Mouse (Mus musculus): ENCODE measurements around the gene B3gat2.

Gene B3gat2

DNA sequence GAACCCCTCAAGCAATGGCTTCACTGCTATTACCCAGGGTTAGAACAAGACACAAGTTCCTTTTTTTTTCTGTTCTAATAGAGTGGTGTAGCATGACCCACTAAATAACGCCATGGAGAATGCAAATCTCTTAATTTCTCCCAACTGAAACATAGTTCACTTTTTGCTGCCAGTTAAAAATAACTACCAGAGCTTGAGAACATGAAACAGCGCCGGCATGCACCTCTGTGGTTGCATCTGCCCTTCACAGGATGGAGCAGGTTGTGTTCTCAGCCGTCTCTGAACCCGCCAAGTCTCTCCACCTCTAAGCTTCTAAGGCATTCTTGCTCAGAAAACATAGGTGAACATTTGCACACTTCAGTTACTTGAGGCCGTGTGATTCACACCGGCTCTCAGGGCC is 72.7 kb downstream of the B3gat2 start:
- in situ Hi-C loops (cut with MseI, MboI), result no loop called here

DNA sequence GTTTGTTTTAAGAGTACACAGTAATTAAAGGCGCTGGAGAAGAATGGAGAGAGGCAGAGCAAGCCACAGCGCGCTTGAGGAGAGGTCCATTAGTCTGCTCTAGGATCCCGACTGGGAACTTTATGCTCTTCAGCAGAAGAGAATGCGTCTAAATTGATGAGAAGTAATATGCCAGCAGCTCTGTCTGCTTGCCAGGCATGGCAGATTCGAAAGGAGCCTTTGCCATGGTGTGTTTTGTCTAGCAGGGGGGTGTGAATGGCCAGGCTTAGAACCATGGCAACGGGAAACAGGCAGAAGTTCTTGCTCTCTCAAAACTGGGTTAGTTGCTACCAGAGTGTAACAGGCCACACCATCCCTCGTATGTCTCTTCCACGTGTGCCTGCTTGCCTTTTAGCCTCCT is 73.3 kb downstream of the B3gat2 start:
- in situ Hi-C loops (cut with MseI, MboI), result no loop called here

DNA sequence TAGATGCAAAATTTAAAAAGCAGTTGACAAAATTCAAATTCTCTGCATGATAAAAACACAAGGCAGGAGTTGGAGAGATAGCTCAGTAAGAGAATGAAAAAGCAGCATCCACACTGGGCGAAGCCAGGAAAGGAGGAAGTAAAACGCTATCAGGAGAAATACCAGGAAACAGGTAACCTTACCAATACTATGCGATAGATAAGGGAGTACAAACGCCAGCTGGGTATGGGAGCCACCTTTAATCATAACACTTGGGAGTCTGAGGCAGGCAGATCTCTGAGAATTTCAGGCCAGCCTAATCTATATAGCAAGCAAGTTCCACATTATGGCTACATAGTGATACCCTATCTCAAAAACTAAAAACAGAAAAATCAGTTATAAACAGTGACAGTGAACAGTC is 75.1 kb downstream of the B3gat2 start:
- in situ Hi-C loops (cut with MseI, MboI), result no loop called here

DNA sequence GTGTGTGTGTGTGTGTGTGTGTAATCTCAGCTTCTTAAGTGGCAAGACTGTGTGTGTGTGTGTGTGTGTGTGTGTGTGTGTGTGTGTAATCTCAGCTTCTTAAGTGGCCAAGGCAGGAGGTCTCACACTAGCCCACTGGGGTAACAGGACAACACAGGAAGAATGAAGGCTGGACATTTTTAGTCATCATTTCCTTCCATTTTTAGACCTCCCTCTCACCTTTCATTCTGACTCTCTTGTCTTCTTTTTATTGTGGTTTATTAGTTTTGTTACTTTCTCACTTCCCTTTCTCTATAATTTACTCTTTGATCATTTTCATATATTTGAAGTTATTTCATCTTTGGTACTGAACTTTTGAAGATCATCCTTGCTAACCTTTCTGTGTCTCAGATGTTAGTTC is 79.4 kb downstream of the B3gat2 start:
- in situ Hi-C loops (cut with MseI, MboI), result no loop called here

DNA sequence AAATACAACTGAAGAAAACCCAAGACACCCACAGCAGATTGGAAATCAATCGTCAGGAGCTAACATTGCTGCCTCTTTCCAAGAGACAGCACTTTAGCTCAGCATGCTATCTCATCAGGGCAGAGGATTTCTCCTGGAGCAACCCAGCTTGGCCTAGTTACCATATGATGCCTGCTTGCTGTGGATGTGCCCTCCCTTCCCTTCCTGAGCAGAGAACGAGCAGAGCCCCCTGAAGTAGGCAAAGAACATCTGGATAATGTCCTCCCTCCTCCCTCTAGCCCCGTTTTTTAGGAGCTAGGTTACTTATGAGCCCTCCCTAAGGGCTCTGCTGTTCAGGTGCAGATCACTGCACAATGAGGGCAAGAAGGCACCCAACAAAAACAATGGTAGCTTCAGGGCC is 81.1 kb downstream of the B3gat2 start:
- in situ Hi-C loops (cut with MseI, MboI), result no loop called here

DNA sequence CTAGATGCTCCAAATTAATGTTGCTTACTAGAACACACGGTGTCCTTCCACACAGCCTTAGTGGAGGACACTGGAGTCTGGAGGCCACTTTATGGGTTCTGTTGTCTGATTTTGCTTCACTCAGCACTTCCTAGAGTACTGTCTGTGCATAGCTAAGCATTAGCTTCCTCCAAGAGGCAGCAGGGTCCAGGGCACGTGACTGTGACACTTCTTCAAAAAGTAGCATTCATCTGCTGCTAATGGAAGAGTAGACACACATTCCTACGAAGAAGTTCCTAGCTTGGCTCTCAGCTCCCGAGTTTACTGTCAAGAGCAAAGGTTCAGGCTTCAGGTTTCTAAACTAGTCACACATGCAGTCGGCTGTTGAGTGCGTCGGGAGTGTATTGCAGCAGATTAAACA is 82.2 kb downstream of the B3gat2 start:
- in situ Hi-C loops (cut with MseI, MboI), result no loop called here

DNA sequence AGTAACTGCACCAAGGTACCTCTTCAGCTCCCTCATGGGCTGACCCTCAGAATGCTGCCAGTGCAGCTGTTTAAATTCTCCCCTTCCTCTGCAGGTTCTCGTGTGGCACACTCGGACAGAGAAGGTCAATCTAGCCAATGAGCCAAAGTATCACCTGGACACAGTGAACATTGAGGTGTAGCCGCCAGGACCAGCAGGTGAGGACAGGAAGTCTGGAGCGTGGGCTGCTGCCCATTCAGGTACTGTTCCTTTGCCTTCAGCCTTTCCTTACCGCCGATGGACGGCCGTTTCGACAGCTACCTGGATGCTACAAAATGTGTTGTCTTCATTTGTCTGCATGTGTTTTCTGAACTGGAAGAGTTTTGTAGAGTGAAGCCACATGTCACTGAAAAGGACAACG is 83.5 kb downstream of the B3gat2 start:
- in situ Hi-C loops (cut with MseI, MboI), result no loop called here

DNA sequence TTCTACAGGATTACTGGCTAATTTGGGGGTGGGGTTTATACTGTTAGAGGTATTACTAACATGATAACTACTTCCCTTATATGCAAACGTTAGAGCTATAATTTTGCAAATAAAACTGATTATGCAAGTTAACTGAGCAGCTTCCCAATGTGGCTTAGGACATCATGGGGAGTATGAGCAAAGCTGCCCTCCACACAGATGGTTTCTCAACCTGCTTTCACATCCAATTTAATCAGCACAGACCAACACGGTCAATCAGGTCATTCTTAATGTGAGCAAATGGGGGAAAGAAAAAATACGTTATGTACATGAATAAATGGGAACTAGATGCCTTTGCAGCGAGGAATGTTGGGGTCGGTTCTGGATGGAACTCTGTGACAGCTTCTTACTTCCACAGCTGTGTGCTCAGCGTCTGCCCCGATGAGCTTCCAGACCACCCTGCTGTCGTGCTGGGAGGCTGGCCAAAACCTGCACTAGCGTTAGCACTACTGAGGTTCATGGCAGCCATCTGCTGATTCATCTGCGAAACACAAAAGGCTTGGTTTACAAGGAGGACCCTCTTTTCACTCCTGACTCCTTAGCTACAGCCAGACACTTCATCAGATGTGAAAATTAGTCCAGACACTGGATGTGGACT is 84.6 kb downstream of the B3gat2 start:
- in situ Hi-C loops (cut with MseI, MboI), result no loop called here

DNA sequence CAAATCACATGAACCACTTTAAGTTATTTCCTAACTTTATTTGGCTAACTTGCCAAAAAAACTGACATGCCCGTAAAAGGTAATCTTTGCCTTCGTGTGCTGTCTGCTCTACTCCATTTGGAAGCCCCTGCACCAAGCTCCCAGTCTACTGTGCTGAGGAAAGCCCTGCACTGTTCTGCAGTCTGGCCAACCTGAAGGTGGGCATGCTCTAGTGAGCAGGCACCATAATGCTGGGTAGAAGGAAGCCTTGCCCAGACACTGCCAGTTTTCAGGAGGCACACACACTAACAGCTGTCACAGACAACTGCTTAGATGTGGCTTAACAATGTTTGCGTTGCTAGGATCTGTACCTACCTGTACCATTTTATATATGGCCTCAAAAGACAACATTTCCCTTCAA is 94.1 kb downstream of the B3gat2 start:
- in situ Hi-C loops (cut with MseI, MboI), result no loop called here

DNA sequence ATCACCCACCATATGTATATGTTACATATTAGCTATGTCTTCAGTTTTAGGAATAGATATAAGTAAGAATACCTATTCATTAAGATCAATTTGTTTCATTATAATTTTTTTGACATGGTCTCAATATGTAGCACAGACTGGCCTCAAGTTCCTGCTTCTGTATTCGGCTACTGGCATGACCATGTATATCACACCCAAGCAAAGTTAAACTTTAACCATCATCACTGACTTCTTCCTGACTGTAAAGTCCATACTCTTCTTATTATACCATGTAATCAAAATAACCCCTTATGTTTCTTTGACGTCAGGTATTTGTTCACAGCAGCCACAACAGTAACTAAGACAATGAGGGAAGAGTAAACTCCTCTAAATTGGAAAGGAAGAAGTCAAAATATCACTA is 99.4 kb downstream of the B3gat2 start:
- in situ Hi-C loops (cut with MseI, MboI), result no loop called here

DNA sequence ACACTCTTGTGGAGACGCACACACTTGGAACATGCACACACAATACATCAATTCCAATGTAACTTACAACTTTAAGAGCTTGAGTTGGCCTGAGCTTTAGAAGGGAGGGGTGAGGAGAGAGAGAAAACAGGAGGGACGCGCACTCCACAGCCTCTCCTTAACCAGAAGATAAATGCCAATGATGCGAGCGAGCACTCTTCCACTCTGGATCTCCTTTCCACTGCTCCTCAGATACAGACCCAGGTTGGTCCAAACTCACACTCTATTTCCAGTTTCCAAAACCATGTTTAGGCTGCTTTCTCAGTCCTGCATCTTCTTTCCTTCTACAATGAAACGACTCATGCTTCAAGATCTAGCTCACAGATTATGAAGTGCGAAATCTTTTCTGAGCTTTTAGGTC is 104.0 kb downstream of the B3gat2 start:
- in situ Hi-C loops (cut with MseI, MboI), result no loop called here

DNA sequence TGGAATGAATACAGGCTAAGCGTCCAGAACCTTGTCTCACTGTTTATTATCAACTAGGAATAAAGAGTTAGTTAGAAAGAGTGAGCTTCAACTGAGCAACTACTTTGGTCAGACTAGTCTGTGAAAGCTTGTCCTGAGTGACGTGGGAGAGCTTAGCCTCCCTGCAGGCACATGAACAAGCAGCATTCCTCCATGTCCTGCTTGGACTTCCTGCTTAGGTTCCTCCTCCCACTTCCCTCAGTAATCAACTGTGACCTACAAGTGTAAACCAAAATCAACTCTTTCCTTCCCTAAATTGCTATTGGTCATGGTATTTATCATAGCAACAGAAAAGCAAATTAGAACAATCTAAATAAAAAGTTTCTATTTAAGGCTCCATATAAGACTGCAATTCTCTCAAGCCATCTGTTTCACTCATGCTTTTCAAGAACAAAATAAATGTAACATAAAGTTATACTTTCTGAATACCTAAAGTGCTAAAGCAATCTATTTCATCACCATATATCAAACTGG is 105.9 kb downstream of the B3gat2 start:
- in situ Hi-C loops (cut with MseI, MboI), result no loop called here

DNA sequence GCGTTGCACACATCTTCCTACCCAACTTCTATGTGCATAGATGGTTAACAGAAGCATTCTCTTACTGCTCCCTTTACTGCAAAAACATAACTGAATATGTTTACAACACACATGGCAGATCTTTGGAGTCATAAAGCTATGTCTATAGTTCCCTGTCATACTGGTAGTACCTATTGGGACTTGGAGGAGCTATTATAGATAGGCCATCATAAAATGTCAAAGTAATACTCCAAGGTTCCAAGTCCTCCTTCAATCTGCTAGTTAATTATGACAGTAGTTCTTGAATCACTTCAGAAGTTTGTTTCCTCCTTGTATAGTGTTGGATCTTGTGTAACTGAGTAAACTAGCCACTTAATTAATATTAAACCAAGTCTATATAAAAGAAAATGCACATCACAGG is 110.6 kb downstream of the B3gat2 start:
- in situ Hi-C loops (cut with MseI, MboI), result no loop called here

DNA sequence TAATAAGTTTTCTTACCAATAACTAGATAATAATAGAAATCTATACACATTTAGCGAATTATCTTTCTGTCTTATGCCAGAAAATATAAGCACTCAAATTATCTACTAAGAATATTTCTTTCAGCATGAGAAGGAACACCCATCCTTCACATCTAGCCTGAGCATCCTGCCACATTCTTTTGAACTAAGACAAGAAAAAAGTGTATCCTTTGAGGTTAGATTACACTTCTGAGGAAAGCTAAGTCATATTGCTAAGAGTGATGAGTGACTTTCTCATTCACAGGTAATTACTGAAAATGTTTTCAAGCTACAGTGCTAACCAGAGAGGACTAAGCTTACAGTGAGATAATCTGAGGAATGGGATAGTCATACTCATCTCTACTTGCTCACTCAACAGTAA is 121.1 kb downstream of the B3gat2 start:
- in situ Hi-C loops (cut with MseI, MboI), result no loop called here

DNA sequence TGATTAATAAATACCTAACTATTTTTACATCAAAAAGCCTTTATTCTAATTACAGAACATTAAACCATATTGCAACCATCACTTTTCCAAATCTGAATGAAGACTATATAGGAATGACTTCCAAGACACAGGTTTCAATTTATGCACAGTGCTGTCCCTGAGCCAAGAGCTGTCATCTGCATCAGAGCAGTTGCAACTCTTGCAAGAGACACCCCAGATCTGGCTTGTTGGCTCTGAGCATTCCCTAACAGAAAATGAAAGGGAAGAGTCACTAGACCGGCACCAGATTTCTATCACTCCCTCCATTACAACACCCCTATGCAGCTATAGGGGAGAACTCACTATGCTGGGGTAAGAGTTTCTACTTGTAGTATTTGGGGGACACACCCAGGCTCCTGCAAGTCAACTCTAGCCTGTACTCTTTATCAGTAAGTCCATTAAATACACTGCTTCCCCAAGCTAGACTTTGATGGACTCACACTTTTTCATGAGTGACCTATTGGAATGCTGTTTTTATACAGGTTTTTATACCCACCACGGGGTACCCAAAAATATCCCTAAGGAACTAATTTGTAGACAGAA is 122.6 kb downstream of the B3gat2 start:
- in situ Hi-C loops (cut with MseI, MboI), result no loop called here

DNA sequence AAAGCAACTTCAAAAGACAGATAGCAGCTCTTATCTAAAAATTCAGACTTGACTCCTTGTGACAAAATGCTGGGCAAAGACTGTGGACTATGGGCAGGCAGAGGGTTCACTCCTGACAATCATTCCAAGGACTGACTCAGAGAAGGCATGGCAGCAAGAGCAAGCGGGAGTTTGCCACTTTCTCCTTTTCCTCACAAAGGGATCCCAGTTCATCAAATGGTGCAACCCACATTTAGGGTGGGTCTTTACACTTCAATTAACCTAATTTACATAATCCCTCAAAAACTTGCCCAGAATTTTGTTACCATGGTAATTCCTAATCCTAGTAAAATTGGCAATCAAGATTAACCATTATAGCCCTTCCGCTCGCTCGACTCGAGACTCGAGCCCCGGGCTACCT is 123.4 kb downstream of the B3gat2 start:
- in situ Hi-C loops (cut with MseI, MboI), result no loop called here

DNA sequence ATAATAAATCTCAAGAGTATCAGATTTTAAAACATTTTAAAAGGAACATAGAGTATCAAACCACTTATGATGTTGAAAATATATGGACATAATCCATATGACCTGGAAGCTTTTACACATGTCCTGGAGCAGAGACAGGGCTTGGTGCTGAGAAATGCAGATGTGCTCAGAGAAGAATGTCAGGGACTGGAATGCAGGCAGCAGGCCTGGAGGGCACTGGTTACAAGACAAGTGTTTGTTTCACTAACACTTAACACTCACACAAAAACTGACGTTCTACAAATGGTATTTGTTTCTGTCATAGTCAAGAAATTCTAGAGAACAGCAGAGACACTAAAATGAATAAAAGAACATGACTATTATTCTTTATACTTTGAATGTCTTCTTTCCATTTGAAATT is 130.5 kb downstream of the B3gat2 start:
- in situ Hi-C loops (cut with MseI, MboI), result no loop called here
